Mouse (Mus musculus) heart, postnatal 25 days (tissue): Measurements from ENCODE around the gene Flywch2. TPM values are rescaled to one million over a fixed set of nuclear protein-coding genes. Genes with fewer than 3 reads are reported as not detected.

ENCODE experiments used
- DNase-seq: peaks from one replicate; pipeline ENCODE4 v3.0.0; 2022; ENCODE audit warnings: low spot score
- intact Hi-C: fragments of 180-260 bp; cut with DNase I; formaldehyde crosslinking; loops from one replicate; pipeline ENCODE4 v1.15.1; 2025
- total RNA-seq, 2 experiments: library from RNA; stranded (reverse); gene quantifications; 2 replicates each; pipeline ENCODE4 v1.2.3; 2021

Flywch2 gene
- total RNA-seq, 2 experiments from 2014 or later, result 0.88 to 1.6 TPM

GRCm38 (mm10) chr17:23757581-23757980 is 28.3 kb downstream of the Flywch2 start:
- no peak for DNase-seq
- intact Hi-C loops, result no loop called here

DNA sequence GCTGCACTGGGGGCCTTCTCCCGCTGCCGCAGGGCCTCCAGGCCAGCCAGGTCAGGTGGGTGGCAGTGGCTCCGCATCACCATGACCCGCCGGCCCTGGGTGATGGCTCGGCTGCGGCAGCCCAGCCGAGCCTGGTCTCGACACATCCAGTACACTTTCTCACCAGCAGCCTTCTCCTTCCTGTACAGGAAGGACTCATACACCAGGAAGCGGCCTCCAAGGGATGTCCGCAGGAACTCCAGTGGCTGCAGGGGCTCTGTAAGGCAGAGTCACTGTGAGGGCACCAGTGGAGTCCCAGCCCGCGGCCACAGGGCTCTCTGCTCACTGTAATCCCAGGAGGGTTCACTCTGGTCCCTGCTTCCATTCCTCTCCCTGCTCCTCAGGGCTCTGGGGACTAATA is 30.2 kb downstream of the Flywch2 start:
- no peak for DNase-seq
- intact Hi-C loops, result no loop called here

GRCm38 (mm10) chr17:23749400-23750191 is 36.3 kb downstream of the Flywch2 start:
- no peak for DNase-seq
- intact Hi-C loops, result loop anchor here (5.0 kb wide), 2 partner anchors 38 to 93 kb away; partner anchors contain the start of genes Flywch2, Prss32 and Prss41

DNA sequence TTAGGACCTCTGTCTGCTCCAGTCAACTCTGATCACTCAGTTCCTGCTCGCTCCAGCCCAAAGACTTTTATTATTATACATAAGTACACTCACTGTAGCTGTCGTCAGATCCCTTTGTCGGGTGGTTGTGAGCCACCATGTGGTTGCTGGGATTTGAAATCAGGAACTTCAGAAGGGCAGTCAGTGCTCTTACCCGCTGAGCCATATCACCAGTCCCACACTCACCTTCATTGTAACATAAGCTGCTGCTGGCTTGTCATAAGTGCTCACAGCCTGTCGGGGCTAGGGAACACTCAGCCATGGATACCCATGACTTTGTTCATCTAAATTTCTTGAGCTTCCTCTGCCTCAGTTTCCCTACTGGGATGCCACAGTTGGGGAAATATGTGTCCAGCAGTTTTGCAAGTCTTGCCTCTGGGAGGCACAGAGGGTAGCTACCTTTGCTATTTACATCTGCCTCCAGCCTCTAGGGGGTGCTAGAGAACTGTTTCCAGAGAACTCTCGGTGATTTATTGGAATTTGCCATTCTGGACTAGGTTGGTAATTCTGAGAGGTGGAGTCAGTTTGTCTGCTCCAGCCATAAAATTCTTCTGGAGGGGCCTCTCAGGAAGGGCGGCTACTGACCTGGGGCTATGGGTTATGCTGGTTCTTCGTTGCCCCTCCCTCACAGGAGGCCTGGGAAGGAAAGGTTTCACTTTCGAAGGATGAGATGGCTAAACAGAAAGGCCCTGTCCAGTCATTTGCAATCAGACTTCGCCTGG is 37.1 kb downstream of the Flywch2 start:
- intact Hi-C loops, result loop anchor here (5.0 kb wide), 2 partner anchors 38 to 93 kb away; partner anchors contain the start of genes Flywch2, Prss32 and Prss41

GRCm38 (mm10) chr17:23748026-23748425 is 37.9 kb downstream of the Flywch2 start:
- DNase-seq, result no peak
- intact Hi-C loops, result loop anchor here (5.0 kb wide), 2 partner anchors 39 to 94 kb away; partner anchors contain the start of genes Flywch2, Prss32 and Prss41

More for the DNA sequence above, 37.1 kb downstream of the Flywch2 start:
- peak; percentile 48 for DNase-seq

DNA sequence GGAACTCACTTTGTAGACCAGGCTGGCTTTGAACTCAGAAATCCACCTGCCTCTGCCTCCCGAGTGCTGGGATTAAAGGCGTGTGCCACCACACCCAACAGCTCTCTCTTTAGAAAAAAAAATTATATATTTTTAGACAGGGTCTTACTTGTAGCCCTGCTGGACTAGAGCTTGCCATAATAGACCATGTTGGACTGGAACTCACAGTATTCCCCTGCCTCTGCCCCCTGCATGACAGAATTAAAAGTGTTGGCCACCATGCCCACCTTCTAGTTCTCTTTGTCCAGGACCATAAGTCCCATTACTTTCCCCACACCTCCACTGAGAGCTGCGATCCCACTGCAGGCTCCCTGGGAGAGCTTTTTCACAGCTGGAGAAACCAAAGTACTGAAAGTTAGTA is 38.4 kb downstream of the Flywch2 start:
- intact Hi-C loops, result loop anchor here (5.0 kb wide), 2 partner anchors 40 to 95 kb away; partner anchors contain the start of genes Flywch2, Prss32 and Prss41
- no peak for DNase-seq

GRCm38 (mm10) chr17:23746767-23747166 is 39.1 kb downstream of the Flywch2 start:
- no peak for DNase-seq
- intact Hi-C loops, result loop anchor here (5.0 kb wide), 2 partner anchors 41 to 96 kb away; partner anchors contain the start of genes Flywch2, Prss32 and Prss41

- no peak for DNase-seq
- intact Hi-C loops, result loop anchor here (5.0 kb wide), 2 partner anchors 41 to 96 kb away; partner anchors contain the start of genes Flywch2, Prss32 and Prss41
These were observed 39.6 kb downstream of the Flywch2 start for GRCm38 (mm10) chr17:23746311-23746710.

DNA sequence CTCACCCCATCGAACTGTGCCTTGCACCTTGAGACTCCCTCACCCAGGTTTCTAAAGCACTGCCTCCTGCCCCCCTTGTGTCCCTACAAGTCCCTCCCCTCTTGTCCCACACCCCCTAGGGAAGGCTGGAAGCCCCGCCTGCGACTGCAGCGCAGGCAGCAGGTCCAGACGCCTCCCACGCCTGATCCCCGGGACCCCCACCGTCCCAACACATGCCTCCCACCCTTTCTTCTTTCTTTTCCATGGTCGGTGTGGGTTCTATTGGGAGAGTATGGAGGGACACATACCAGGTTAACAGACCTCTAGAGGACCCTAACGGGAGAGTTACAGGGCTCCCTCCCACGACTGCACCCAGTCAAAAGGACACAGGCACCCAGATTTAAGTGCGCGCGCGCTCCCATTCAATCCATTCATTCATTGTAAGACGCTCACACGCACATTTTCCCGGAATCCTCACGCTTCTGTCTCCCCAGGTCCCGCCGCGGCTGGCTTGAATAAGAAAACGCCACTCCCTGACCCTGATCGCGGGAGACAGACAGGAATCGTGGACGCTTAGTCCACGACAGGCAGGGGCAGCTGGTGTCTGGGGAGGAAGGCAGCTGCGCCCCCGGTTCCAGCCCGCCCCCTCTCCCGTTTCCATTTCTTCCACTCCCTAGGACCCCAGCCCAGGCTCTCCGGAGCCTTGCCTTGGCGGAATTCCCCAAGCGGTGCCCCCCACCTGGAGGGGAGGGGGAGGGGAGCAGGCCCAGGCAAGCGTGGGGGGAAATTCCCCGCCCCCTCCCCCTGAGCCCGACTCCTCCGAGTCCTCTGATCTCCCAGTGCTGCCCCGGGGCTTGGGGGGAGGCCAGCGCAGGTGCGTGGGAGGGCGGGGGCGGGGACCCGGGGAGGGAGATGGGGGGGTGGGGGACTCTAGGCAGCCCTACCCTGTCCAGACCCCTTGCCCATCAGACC is 40.3 kb downstream of the Flywch2 start, which contains the start of gene Kremen2:
Gene Kremen2 (minus strand): TSS at position 533 of the 951 bp plus-strand sequence.
- no peak for DNase-seq
- intact Hi-C loops, result loop anchor here (5.0 kb wide), 2 partner anchors 42 to 97 kb away; partner anchors contain the start of genes Flywch2, Prss32 and Prss41

DNA sequence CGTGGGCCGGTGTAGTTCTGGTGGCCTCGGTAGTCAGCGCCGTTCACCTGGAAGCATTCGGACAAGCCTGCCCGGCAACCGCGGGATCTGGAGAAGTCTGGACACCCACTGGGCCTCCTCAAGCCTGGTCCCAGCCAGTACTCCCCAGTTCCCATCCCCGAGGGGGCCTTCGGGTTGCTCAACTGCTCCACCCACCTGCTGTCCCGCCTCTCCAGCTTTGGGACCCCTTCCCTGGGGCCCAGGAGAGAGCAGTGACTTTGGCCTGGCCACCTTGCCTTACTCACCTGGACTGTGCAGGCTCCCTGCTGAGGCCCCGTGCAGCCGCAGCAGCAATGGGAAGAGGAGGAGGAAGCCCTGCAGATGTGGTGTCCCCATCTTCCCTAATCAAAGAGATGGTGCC is 41.2 kb downstream of the Flywch2 start:
- intact Hi-C loops, result loop anchor here (5.0 kb wide), 2 partner anchors 43 to 98 kb away; partner anchors contain the start of genes Flywch2, Prss32 and Prss41

DNA sequence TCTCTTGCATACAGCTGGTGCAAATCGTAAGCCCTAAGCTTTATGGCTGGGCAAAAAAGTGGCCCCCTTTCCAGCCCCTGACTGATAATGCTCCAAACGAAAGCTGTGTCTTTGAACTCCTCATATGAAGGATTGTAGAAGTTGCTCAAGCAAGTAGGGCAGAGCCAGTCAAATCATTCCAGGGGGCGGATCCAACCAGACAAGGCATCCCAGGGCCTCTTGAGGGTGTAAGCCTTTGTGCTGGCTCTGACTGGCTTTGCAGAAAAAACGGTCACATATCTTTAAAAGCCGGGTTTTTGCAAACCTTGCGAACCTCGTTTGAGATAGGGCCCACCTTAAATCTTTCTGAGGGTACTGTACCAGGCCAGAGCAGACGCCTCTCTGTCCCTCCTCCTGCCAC is 41.8 kb downstream of the Flywch2 start:
- no peak for DNase-seq
- intact Hi-C loops, result no loop called here

More for the DNA sequence above, 41.2 kb downstream of the Flywch2 start:
- DNase-seq, result no peak

DNA sequence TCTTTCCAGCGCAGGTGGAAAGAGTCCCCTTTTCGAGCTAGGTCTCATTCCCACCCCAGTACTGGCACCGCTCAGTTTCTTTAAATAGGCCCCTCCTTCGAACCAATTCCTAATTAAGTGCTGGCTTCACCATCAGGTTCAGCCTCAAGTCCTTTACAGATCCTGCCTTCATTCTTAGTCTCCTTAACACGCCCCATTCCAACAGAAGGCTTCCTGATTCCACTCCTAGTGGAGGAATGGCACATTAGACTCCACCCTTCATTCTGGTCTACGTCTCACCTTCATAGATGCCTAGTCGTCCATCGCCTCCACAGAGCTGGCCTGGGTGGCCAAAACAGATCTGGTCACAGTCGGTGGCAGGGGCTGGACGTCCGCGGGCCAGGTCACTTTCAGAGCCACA is 42.9 kb downstream of the Flywch2 start:
- intact Hi-C loops, result no loop called here
- DNase-seq, result no peak

DNA sequence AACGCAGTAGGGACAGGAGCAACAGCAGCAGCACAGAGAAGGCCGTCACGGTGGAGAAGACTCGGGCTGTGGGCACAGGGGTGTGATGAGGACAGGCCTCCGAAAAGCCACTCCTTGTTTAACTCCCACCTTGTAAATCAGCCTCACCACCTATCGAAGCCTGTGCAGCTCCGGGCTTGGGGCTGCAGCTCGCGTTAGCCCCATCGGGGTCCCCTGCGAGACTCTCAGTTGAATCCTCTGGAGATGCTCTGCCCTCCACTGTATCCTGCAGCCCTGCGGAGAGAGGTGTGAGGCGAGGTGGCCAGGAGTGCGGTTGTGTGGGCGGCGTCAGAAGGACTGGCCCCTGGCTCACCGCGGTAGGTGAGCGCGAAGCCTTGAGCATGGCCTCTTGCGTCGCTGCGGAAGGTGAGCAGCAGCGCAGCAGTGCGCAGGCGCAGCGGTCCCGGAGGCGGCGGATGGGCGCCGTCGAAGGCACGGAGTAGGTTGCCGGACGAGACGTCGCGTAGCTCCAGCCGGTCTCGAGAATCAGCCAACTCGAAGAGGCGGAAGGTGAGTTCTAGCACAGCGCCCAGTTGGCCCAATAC is 43.6 kb downstream of the Flywch2 start:
- intact Hi-C loops, result no loop called here
- no peak for DNase-seq

- intact Hi-C loops, result no loop called here
- DNase-seq, result no peak
These were observed 44.3 kb downstream of the Flywch2 start for GRCm38 (mm10) chr17:23741359-23742209.

- intact Hi-C loops, result no loop called here
- no peak for DNase-seq
These were observed 45.3 kb downstream of the Flywch2 start, which contains the start of gene Paqr4 for GRCm38 (mm10) chr17:23740598-23741021. Gene Paqr4 (minus strand): TSS chr17:23740867.

GRCm38 (mm10) chr17:23740136-23740584 is 45.7 kb downstream of the Flywch2 start:
- DNase-seq, result peak; percentile 89
- intact Hi-C loops, result no loop called here
